Mouse (Mus musculus): ENCODE data around the gene Cdca3.

Cdca3 gene

DNA sequence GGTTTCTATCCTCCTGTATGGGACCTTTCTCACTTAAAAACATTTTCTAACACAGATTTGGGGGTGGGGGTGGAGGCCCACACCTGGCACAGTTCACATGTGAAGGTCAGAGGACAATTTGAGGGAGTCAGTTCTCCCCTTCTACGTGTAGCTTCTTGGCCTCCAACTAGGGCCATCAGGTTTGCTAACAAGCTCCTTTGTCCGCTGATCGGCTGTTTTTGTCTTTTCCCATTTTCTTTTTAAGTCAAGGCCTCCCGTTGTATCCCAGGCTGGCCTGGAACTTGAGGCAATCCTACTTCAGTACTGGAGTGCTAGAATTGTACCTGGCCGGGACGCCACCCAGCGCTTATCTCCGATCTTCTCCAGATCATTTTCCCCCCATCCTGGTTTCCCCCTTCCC lies 2.3 kb downstream of the Cdca3 start:
- no peak for DNase-seq (ENCODE audit: low spot score in 2 of 2)

GRCm38 (mm10) chr6:124834512-124835081 lies 5.2 kb downstream of the Cdca3 start:
- DNase-seq (ENCODE audit: low spot score in 2 of 2): no peak

GRCm38 (mm10) chr6:124835531-124835930 lies 6.2 kb downstream of the Cdca3 start:
- no peak for DNase-seq (ENCODE audit: low spot score in 2 of 2)

DNA sequence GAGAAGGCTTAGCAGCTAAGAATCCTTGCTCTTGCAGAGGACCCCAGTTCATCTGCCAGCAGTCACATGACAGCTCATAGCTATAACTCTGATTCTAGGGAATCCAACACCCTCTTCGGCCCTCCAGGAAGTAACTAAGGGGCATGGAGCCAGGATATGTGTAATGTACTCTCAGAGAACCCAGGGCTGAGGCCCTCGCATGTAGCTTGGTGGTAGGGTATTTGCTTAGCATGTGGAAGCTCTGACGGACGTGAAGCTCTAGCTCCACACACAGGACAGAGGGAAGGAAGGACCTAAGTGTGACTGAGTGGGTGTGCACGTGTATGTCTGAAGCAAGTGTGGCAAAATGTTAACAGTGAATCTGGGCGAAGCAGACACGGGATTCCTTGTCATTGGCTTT lies 7.1 kb downstream of the Cdca3 start:
- no peak for DNase-seq (ENCODE audit: low spot score in 2 of 2)

- DNase-seq (ENCODE audit: low spot score in 2 of 2): no peak
Measured at GRCm38 (mm10) chr6:124839805-124840204, 10.5 kb downstream of the Cdca3 start.

DNA sequence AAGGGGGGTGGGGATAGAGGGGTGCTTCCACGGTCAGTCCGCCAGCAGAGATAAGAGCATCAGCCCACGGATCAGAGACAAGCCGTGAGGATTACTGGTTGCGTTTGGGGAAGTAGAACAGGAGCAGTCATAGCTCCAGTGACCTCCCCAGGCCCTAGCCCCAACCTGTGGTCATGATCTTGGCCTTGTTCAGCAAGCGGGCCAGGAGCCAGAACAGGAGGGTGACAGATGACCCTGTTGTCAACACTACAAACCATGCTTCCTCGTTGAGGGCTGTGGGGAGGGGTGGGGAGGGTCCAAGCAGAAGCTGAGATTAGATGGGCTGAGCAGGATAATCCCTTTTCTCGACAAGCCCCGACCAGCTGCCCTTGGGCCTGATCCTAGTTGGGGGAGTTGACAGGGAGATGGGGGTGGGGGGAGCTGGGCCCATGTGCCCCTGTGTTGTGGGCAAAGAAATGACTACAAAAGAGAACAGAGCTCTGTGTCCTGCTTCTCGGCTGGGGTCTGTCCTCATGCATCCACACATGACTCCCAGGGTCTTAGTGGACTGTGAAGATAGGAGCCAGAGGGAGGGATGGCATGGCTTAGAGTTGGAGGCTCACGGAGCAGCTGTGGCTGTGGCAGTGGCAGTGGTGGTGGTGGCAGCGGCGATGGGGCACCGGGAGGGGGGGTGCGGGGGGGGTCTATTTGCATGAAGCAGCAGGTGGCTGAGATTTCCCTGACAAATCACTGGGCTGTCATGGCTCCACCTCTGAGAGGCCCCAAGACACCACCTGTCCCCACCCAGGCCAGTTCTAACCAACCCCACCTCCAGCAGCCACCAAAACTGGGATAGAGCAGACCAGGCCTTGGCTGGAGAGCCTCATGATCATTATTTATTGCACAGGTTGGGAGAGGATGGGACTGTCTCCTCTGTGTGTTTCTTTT lies 11.2 kb downstream of the Cdca3 start, which contains the start of gene Gnb3:
Gene Gnb3, minus strand, starts transcription at position 35 of the 927 bp plus-strand sequence.
- no peak for DNase-seq (ENCODE audit: low spot score in 2 of 2)

DNA sequence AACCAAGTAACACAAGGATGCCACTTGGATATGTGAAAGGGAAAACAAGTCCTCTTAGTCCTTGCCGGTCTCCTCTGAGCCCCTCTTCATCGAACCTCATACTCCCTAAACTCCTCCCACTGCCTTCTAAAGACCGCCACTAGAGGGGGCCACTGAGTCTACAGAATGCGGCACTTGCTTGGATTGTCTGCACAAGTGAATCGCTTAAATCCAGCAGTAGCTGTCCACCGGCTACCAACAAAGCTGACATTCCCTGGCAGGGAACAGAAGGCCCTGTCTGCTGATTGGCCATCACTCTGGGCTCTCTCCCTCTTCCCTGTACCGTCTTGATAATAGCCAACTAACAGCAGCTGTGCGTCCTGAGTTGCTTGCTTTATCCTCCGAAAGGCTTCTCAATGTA lies 18.0 kb downstream of the Cdca3 start:
- peak; percentile 82 to 91 for DNase-seq (ENCODE audit: low spot score in 2 of 2)

DNA sequence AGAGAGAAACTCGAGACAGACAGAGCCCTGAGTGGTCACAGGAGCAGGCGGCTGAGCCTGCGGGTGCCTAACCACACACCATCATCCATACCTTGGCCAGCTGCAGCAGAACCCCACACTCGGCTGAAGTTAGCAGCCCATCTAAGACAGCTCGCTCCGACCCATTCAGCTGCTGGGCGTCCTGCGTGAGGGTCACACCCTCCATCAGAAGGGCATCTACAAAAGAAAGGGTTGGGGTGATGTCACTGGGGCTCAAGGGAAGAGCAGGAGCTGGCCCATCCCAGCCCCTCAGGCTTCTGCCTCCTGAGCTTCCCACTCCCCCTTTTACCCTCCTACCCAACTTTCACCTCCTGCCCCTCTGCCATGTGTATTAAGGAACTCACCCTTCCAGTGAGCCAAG lies 21.2 kb downstream of the Cdca3 start:
- DNase-seq (ENCODE audit: low spot score in 2 of 2): no peak

DNA sequence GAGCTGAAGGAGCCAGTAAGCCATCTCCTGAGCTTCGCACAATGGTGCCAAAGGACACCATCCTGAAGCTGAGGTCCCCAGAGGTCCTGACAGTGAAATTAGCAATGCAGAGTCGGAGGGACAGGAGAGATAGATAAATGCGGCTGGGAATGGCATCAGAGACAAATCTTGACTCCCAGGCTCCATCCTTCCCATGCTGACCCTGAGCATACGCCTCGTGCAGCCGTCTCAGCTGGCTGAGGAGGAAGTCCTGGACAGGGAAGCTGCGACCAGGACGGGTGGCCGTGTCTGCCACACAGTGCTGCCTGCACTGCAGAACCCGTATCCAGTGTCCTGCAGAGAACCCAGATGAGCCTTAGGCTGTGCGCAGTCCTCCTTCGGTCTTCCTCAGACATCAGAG lies 25.3 kb downstream of the Cdca3 start:
- no peak for DNase-seq (ENCODE audit: low spot score in 2 of 2)

- DNase-seq (ENCODE audit: low spot score in 2 of 2): peak; percentile 63 to 64
Measured at GRCm38 (mm10) chr6:124856321-124856720, 27.0 kb downstream of the Cdca3 start.

DNA sequence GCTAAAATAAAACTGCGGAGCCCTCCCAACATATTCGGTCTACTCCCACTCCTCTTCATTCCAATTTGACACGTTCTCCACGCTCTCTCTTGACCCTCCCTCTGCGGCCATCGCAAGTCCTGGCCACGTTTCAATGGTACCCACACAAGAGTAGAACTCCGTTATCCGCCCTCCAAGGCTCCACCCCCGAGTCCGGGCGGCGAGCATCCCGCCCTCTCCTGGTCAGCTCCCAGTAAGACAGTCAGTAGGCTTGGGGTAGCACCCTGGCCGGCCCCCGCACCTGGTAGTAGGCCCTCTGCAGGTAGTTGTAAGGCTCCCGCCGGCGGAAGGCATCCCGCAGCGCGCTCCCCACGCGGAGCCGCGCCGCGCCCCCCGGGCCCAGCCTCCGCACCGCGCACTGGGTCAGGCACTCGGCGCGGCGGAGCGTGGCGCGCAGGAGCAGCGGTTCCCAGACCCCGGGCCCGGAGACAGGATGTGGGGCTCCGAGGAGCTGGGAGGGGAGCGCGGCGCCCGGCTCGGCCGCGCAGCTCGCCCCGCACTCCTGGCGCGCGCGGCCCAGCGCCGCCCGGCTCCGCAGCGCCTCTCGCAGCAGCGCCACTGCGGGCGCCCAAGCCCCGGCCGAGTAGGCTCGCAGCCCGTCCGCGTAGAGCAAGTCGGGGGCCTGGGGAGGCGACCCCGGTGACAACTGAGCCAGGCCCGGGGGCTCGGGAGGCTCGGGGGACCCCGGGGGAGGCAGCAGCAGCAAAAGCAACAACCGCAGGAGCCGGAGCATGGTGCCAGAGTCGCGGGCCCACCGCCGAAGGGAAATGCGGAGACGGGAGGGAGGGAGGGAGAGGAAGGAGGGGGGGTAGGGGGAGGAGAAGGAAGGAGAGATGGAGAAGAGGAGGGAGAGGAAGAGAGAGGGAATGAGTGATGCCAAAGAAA lies 27.8 kb downstream of the Cdca3 start, which contains the start of gene P3h3:
Gene P3h3, minus strand, starts transcription at position 837 of the 924 bp plus-strand sequence.
- peak; percentile 87 to 88 for DNase-seq (ENCODE audit: low spot score in 2 of 2)

DNA sequence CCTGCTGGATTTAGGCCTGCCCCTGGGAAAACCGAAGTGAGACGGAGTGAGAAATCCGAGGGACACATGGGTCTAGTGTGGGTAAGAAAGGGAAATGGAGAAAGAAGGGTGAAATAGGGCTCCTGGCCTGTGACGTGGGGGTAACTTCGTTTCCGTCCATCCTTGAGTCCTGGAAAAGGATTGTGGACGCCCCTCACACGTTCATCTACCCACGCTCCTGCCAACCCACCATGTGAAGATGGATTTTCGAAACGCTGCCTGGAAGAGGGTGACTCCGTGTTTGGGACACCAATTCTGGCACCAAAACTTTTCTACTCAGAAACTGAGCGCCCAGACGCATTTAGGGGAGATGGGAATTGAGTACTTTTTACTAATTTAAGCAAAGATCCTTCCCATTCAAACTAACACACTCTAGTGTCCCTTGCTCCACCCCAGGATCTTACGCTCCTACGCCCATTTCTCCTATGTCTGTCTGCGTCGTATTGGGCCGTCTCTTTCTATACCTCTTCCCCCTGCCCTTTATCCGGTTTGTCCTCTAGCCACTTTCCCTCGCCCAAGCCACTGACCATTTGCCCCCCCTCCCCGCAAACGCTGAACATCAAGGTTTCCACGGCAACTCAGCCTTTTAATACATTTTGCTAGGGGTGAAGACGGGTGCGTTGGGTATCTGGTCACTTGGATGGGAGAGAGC lies 28.6 kb downstream of the Cdca3 start:
- DNase-seq (ENCODE audit: low spot score in 2 of 2): peak in 1 of 2 experiments; percentile 8

DNA sequence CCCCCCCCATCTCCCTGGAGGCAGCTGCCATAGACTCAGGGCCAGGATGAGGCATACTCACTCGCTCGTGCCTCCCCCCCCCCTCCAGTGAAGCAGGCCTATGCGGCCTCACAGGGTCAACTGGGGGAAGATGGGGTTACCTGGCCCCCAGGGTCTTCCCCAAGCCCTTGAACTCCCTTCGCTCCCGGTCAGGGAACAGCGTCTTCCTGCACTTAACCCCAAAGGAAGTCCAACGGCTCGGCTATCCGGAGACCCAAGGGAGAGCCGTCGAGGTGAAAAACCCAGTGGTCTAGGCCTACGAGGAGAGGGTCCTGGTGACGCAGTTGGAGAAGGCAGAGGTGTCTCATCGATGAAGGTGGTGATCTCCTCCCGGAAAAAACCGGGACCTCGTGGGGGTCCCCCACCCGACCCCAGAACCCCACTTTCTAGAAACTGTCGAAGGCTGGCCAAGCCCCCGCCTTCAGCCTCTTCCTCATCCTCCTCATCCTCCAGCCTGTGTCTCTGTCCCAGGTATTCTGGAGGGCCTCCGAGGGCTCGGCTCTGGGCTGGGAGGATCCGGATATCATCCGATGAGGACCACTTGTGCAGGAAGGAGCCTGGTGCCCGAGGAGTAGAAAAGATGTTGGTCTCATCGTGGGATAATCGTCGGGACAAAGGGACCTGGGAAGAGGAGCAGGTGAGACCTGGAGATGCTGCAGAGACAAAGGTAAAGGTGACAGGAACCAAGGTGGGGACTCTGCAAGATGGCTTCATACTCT lies 29.4 kb downstream of the Cdca3 start:
- DNase-seq (ENCODE audit: low spot score in 2 of 2): peak in 1 of 2 experiments; percentile 20

DNA sequence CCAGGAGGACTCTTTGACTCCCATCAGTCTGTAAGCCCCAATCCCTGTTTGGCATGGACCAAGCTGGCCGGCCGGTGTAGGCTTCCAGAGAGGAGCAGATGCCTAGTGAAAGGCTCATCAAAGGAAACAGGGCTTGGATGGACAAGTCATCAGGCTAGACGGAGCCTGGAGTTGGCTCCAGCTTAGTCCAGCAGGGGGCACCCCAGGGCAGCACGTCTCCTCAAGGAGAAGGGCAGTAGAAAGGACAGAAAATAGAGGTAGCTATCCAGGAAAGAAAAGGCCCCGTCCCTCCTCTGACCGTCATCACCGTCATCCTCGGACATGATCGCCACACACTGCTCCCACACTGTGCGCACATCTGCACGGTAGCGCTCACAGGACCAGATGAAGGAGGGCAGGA lies 30.4 kb downstream of the Cdca3 start:
- DNase-seq (ENCODE audit: low spot score in 2 of 2): peak; percentile 79 to 85

DNA sequence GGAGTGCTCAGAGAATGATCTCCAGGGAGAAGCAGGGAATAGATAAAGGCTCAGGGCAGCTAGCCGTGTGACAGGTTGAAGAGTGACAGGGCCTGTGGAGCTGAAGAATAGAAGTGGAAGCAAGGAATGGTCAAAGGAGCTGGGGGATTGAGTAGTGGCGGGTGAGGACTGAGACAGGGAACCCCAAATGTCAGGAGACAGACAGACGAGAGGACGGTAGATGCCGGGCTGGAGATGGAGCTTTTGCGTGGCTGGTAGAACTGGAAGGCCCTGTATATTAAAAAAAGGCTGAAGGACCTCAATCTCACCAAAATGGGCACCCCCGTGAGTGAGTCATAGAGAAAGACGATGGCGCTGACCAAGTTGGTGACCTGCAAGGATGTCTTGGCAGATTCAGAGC lies 31.2 kb downstream of the Cdca3 start:
- peak in 1 of 2 experiments; percentile 21 for DNase-seq (ENCODE audit: low spot score in 2 of 2)

- DNase-seq (ENCODE audit: low spot score in 2 of 2): peak in 1 of 2 experiments; percentile 18
Measured at GRCm38 (mm10) chr6:124861266-124861665, 31.9 kb downstream of the Cdca3 start.

- peak in 1 of 2 experiments; percentile 17 for DNase-seq (ENCODE audit: low spot score in 2 of 2)
Measured at GRCm38 (mm10) chr6:124861802-124862201, 32.5 kb downstream of the Cdca3 start.

GRCm38 (mm10) chr6:124862406-124863124 lies 33.2 kb downstream of the Cdca3 start:
- peak; percentile 37 to 49 for DNase-seq (ENCODE audit: low spot score in 2 of 2)

GRCm38 (mm10) chr6:124863125-124863657 lies 33.8 kb downstream of the Cdca3 start:
- no peak for DNase-seq (ENCODE audit: low spot score in 2 of 2)
